Mouse (Mus musculus) brain, embryonic 14.5 days (tissue): ENCODE data around the gene Commd1. TPM values are rescaled to one million over a fixed set of nuclear protein-coding genes. Genes with fewer than 3 reads are reported as not detected.

ENCODE experiments used
- DNase-seq: peaks from one replicate; pipeline ENCODE4 v3.0.0-alpha.2; 2011; ENCODE audit warnings: low read depth
- CTCF ChIP-seq: fragments of 200-500 bp; IDR thresholded peaks from 2 replicates; pipeline ENCODE4 v1.5.1; 2012; ENCODE audit warnings: inconsistent platforms, mild to moderate bottlenecking, moderate library complexity, borderline replicate concordance; ENCODE audit not compliant: insufficient read depth, insufficient read length; ENCODE audit errors: extremely low read depth
- POLR2A ChIP-seq: fragments of 200-500 bp; IDR thresholded peaks from 2 replicates; pipeline ENCODE4 v1.6.1; 2012; ENCODE audit warnings: mild to moderate bottlenecking, inconsistent platforms, borderline replicate concordance; ENCODE audit not compliant: poor library complexity, insufficient read depth, insufficient read length, severe bottlenecking; ENCODE audit errors: extremely low read depth
- polyA plus RNA-seq: library from polyadenylated mRNA; depleted of rRNA; stranded (reverse); fragments of >200 nt; gene quantifications from 2 replicates; pipeline ENCODE4 v1.2.3, GENCODE M21; 2012

The Commd1 gene
- polyA plus RNA-seq, 1 experiment, result 57.5 TPM

- no peak for DNase-seq
- TF ChIP-seq CTCF (no peak), POLR2A (no peak)
Measured at GRCm38 (mm10) chr11:22880383-22881172, 101.6 kb downstream of the Commd1 start.

- no peak for DNase-seq
- TF ChIP-seq CTCF, result no peak
- no peak for TF ChIP-seq POLR2A
Measured at GRCm38 (mm10) chr11:22879645-22880044, 102.5 kb downstream of the Commd1 start.

GRCm38 (mm10) chr11:22876680-22877330 lies 105.4 kb downstream of the Commd1 start:
- no peak for TF ChIP-seq CTCF
- TF ChIP-seq POLR2A, result no peak
- DNase-seq, result no peak

GRCm38 (mm10) chr11:22875279-22875678 lies 106.9 kb downstream of the Commd1 start:
- TF ChIP-seq POLR2A (no peak), CTCF (no peak)
- peak; percentile 71 for DNase-seq

- DNase-seq, result peak; percentile 61
Measured at GRCm38 (mm10) chr11:22874747-22875146, 107.4 kb downstream of the Commd1 start.

GRCm38 (mm10) chr11:22873383-22873782 lies 108.8 kb downstream of the Commd1 start:
- TF ChIP-seq POLR2A (no peak), CTCF (no peak)
- no peak for DNase-seq

More at GRCm38 (mm10) chr11:22874747-22875146, 107.4 kb downstream of the Commd1 start:
- no peak for TF ChIP-seq CTCF
- no peak for TF ChIP-seq POLR2A

GRCm38 (mm10) chr11:22872307-22872680 lies 109.9 kb downstream of the Commd1 start:
- no peak for DNase-seq
- no peak for TF ChIP-seq CTCF
- no peak for TF ChIP-seq POLR2A

- TF ChIP-seq POLR2A (no peak), CTCF (no peak)
- DNase-seq, result no peak
Measured at GRCm38 (mm10) chr11:22871628-22872306, 110.4 kb downstream of the Commd1 start.

- DNase-seq, result no peak
- TF ChIP-seq POLR2A (no peak), CTCF (no peak)
Measured at GRCm38 (mm10) chr11:22868582-22868981, 113.6 kb downstream of the Commd1 start.

- DNase-seq, result no peak
Measured at GRCm38 (mm10) chr11:22867691-22868090, 114.5 kb downstream of the Commd1 start.

GRCm38 (mm10) chr11:22865635-22866246 lies 116.4 kb downstream of the Commd1 start:
- DNase-seq, result no peak
- no peak for TF ChIP-seq POLR2A
- TF ChIP-seq CTCF, result no peak

More at GRCm38 (mm10) chr11:22867691-22868090, 114.5 kb downstream of the Commd1 start:
- no peak for TF ChIP-seq POLR2A
- no peak for TF ChIP-seq CTCF
